Mouse (Mus musculus): ENCODE data around the gene Hsd17b11. TPM values are rescaled to one million over a fixed set of nuclear protein-coding genes. Genes with fewer than 3 reads are reported as not detected.

Gene Hsd17b11
- total RNA-seq (2021): 10 to 100 TPM; 49.0 to 52.9 TPM
- long read RNA-seq, experiment 1, partial matches to known transcripts: 2 of 3 reads
- long read RNA-seq, experiment 1, other reads (novel, unspliced or antisense): 0 of 3 reads
- long read RNA-seq, experiment 2, partial matches to known transcripts: 4 of 5 reads
- long read RNA-seq, experiment 2, other reads (novel, unspliced or antisense): 1 of 5 reads

DNA sequence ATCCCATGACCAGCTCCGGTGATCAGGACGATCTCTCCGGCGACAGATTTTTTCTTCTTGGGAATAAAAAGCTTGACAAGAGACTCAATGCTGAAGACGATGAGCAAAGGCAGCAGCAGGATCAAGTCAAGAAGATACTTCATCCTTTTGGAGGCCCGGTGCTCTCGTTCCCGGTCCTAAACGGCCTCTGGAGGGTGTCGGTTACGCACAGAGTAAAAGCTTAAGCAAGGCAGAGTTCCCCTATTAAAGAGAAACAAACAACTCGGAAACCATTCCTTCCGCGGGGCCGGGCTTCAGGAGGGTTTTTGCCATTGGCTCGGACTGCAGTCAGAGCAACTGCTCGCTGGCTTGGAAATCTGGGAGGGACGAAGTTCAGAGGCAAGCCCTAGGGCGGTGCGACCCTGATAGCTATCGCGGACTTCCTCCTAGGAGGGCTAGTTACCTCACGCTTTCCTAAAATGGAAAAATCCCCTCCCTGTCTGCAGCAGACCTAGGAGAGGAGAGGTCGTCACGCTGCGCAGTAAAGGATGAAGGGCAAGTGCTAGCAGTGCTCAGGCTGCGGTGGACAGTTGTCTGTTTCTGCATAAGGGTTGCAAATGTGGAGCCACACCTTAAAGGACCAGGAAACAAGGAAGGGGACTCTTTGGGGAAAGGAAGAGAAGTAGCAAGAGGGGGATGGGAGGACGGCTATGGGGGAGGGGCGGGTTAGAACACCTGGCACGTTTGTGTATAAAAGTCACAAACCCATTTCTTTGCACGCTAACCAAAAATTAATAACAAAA lies at the start of gene Hsd17b11:
Hsd17b11 (minus strand) TSS at position 323 of the 782 bp plus-strand sequence.
- peak; percentile 61 to 71 for DNase-seq (ENCODE audit: low spot score in 2 of 2)

DNA sequence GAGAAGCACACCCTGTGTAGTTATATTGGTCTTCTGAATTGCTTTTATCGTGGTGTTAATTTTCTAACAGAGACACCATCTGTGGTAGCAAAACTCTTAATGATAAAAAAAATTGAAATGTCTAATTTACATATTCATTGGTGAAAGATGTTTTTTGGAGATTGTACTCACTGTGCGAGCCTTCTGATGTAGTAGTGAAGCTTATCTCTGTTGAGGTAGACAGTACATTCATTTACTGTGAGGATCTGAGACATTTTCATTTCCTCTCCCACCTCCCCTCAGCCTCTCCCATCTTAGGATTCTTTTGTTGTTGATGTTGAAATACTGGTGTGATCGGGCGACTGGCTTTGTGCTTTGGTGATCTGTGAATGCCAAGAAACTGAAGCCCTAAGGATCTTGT lies 49.3 kb upstream of the Hsd17b11 start:
- DNase-seq (ENCODE audit: low spot score in 2 of 2): no peak

GRCm38 (mm10) chr5:104068751-104069150 lies 47.0 kb upstream of the Hsd17b11 start:
- DNase-seq (ENCODE audit: low spot score in 2 of 2): peak; percentile 41 to 42

GRCm38 (mm10) chr5:104062773-104063551 lies 41.2 kb upstream of the Hsd17b11 start:
- no peak for DNase-seq (ENCODE audit: low spot score in 2 of 2)

DNA sequence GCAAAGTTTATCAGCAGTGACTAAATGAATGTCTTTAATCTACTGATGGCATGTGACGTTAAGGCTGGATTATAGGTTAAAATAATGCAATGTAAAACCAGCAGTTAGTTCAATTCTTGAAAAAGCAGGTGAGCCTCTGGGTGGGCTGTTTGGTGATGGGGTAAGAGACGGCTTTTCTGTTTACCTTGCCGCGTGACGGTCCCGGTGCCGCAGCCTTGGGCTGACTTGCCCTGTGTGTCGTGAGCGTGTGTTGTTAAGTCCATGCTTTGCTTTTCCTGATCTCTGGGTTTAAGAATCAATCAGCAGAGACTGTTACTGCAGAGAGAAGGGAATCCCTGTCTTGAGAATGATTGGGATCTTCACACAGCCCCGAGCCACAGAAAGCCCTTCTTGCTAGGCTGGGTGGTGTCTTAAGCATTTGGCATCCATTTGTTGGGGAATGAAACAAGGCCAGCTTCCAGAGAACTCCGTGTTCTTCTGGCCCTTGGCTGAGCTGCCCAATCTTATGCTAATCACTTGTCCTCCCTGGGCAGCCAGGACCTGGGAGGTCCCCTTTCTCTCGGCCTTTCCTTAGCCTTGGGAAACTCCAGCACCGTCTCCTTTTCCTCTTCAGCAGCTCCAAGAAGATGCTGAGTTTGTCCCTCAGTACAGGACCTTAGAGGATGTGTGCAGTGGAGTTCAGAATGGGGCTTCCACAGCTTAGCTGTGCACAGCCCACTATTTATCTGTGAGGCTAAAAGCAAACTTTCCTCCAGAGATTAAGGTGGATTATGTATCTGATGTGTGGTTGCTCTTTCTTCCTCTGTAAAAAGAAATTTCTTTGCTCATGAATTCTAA lies 40.4 kb upstream of the Hsd17b11 start:
- DNase-seq (ENCODE audit: low spot score in 2 of 2): no peak

DNA sequence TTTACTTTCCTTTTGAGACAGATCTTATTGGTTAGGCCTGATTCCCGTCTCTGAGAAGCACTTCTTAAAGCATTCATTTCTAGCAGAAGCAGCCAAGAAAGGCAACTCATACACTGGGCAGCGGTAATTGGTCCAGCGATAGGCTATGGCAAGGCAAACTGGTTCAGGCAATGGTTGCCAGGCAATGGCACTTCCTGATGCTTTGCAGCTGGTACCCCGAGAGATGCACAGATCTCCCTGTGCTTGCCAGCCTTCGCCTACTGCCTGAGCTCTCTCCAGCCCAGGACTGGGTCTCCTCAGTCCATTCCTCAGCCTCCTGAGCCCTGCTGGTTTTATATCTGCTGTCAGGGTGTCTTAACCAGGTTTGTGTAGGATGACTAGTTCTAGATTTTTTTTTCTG lies 38.7 kb upstream of the Hsd17b11 start:
- DNase-seq (ENCODE audit: low spot score in 2 of 2): no peak

DNA sequence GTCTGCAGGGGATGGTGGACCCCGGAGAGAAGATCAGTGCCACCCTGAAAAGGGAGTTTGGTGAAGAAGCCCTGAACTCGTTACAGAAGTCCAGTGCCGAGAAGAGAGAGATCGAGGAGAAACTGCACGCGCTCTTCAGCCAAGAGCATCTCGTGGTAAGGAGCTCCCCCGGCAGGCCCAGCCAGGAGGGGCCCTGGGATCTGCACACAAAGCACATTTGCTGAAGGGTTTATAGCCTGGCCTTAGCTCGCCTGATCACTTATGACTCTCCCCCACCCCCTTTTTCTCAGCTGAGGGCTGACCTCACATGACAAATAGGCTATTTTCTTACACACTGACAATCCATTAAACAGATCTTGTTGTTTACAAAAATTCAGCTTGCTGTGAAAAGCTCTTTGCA lies 37.9 kb upstream of the Hsd17b11 start:
- DNase-seq (ENCODE audit: low spot score in 2 of 2): no peak

DNA sequence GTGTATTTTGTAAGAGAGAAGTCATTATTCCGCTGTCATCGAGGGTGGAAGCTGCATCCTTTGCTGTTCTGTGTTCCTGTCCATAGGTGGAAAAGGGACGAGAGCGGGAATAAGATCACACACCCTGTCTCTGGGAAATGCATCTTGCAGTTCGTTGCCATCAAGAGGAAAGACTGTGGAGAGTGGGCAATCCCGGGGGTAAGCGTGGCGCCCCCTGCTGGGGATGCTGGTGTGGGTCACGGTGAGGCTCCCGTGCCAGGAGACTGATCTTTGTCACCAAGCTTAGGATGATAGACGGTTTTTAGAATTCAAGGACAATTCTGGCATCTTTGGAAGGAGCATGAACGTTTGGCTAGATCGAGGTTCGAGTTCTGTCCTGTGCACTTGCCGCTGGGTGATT lies 36.3 kb upstream of the Hsd17b11 start:
- DNase-seq (ENCODE audit: low spot score in 2 of 2): peak; percentile 35 to 39

DNA sequence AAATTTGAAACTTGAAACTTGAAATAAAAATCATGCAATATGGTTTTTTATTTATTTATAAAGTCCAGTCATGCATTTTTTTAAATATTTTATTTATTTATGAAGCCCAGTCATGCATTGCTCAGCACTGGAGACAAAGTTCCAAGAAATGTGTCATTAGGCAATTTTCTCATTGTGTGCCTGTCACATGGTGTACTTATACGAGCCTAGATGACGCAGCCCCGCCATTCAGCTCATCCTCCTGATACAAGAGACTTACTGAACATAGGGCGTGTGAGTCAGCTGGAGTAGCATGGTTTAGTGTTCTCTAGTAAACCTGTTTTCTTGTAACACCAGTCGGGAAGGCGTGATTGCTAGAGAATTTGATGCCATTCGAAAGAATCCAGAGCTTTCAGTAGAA lies 34.6 kb upstream of the Hsd17b11 start:
- DNase-seq (ENCODE audit: low spot score in 2 of 2): no peak

- DNase-seq (ENCODE audit: low spot score in 2 of 2): no peak
These were observed 34.1 kb upstream of the Hsd17b11 start for GRCm38 (mm10) chr5:104055816-104056215.

DNA sequence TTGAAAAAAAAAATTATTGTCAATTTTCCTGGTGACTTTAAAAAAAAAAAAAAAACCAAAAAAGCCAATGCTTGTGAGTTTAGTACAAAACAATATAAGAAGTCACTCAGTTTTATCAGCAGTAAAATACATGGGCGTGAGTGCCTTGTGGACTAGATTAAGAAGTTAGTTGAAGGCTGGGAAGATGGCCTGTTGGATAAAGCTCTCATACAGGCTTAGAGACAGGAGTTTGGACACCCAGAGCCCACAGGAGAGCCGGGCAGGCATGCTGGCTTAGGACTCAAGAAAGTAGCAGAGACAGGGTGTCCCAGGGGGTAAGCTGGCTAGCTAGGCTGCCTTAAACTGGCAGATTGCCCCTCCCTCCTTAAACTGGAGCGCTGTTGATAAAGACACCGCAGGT lies 33.2 kb upstream of the Hsd17b11 start:
- DNase-seq (ENCODE audit: low spot score in 2 of 2): no peak

GRCm38 (mm10) chr5:104052956-104053355 lies 31.2 kb upstream of the Hsd17b11 start:
- no peak for DNase-seq (ENCODE audit: low spot score in 2 of 2)

DNA sequence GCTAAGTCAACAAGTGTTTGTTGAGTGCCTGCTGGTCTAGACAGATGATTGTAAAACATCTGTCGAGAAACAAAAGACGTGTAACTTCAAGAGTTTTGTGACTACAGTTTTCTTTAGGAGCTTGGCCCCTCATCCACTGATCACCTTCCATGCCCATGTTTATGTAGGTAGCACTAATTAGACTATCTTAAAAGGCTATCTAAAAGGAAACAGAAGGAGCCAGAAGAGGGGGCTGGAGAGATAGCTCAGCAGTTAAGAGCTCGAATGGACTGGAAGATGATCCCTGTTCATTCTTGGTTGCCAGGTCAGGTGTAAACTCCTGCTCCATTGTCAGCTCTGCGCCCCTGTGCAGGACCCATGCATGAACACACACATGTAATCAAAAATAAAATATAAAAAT lies 26.4 kb upstream of the Hsd17b11 start:
- no peak for DNase-seq (ENCODE audit: low spot score in 2 of 2)

DNA sequence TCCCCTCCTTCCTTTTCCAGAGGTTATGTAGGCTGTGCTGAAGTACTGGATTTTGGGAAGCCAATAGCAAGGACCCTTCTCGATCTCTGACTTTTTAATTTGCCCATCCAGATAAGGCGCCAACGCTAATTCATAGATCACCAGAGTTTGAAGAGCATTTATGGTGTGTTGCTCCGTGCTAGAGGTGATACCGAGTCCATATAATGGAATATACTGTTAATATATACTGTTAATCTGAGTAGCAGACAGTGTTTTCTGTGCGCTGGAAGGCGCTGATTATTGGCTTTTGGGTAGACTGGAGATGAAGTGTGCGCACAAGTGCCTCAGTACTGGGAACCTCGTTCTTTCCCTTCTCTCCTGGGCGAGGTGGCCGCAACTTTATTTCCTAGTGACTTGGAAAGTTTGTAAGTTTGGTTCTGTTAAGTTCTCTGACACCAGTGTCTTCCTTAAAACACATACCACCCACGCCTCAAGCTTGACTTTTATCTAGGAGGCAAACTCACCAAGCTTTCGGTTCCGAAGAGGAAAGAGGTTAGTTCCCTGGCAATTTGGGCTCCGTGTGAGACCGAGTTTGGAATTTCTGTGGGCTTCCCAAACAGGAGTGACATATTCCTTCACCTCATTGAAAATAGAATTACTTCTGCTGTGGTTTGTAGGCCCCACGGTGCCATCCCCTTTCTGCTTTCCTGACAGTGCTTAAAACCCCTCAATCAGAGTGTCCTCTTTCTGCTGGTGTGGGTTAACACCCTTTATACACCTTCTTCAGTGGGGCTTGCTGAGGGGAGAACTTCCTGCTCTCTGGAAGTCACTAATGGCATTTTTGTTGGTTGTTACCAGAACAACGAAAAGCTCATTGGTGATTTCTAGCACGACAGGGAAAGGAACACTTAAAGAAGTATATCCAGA lies 25.7 kb upstream of the Hsd17b11 start:
- peak in 1 of 2 experiments; percentile 15 for DNase-seq (ENCODE audit: low spot score in 2 of 2)

DNA sequence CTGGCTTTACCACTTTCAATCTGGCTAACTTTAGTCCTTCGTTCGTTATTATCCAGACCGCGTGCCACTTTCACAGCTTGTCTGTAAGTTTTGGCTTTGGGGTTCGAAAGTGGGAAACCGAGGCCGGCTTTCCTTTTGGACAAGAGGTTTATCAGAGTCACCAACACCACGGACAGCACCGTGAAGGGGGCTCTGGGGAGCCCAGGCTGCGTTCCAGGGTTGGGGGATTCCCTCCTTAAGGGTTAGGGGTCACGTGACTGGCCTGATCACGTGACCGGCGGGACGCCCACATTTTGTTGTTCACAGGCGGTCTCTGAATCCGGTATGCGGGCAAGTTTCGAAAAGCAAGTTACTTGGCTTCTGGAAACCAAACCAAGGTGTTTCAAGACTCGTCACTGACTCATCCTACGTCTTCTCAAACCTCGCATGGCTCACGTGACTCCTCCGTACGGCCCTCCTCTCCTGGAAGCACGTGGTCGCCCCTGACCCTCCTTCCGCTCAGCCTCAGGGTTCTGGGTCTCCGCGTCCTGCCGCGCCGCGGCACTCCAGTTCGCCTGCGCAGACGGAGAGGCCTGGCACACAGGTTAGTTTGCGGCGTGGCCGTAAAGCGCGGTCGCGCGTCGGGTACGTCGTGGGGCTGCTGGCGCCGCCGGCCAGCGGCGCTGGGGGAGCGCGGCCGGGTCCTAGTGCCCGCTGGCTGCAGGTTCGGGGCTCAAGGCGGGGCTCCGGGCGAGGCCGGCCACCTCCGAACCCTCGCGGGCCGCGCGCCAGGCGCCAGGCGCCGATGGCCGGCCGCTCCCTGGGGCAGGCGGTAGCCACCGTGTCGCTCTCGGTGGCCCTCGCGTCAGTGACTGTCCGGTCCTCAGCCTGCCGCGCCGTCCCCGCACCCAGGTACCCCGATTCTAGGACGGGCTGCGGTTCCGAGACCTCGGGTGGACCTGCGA lies 24.8 kb upstream of the Hsd17b11 start, which contains the start of gene Nudt9:
Nudt9 (plus strand) TSS at position 51 of the 944 bp plus-strand sequence.
- peak; percentile 98 to 99 for DNase-seq (ENCODE audit: low spot score in 2 of 2)

GRCm38 (mm10) chr5:104043704-104044103 lies 22.0 kb upstream of the Hsd17b11 start:
- DNase-seq (ENCODE audit: low spot score in 2 of 2): no peak

- no peak for DNase-seq (ENCODE audit: low spot score in 2 of 2)
These were observed 21.2 kb upstream of the Hsd17b11 start for GRCm38 (mm10) chr5:104042906-104043305.

DNA sequence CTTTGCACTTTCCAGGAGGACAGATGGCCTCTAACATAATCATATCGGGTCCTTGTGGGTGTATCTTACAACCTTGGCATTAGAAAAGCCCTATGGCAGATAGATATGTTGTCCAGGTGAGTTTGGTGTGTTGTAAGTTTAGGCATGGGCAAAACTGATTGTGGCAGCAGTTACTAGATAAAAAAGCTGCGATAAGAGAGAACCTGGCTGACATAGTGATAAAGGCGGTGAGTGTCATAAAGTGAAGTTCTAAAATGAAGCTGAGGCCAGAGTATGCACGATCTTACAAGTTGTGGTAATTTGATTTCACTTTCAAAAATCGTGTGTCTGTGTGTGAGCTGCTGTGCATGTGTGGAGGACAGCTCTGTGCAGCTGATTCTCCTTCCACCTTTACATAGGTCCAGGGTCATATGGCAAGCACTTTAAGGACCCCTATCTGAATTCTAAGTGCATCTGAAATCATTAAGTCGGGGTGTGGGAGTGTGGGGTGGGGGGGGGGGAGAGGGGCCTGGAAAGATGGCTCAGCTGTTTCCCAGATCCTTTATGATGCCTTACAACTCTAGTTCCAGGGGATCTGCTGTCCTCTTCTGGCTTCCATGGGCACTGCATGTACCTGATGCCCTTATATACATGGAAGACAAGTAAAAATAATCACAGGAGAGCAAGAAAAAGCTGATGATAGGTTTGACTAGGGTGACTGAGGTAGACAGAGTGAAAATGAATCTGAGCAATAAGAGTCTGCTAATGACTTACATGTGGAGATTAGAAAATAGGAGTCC lies 17.6 kb upstream of the Hsd17b11 start:
- DNase-seq (ENCODE audit: low spot score in 2 of 2): peak; percentile 50 to 69
